ENCODE assay signal across 8 mouse cellular contexts in the genomic region with DNA sequence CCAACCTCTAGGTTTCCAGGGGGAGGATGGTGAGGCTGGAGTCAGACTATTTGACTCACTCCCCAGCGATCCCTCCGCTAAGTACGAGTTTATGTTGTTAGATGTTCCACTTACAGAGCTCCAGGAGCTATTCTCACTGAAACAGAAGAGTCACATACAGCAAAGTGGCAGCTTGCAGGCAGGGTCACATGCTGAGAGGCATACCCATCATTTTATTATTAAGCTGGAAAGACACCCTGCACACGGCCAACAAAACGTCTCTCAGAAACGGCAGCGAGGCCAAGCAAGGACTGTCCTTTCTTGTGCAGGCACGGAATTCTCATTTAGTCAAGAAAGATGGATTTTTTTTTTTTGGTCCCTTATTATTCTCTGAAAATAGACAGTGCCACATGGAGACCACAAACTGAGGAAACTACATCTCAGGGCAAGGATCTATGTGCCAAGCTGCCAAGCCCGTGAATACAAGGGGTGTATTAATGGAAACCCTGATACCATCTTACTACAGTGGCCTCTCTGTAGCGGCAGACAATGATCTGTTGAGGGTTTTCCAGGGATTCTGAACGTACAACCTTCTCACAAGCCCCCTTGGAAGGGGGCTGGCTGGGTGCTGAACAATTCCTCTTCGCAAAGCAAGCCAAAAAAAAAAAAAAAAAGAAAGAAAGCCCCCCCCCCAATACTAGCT. TPM values are rescaled to one million over a fixed set of nuclear protein-coding genes. Genes with fewer than 3 reads are reported as not detected.
DNase-seq lines count a peak whose midpoint lies in the region; ATAC-seq and TF ChIP-seq lines count a peak whose summit lies in the region.

No protein-coding gene starts in this region.

- WGBS in heart, adult 2 months = 19% methylated on average over 12 of the region's 12 CpGs
- 43% methylated on average over 12 of the region's 12 CpGs for WGBS in intestine, postnatal 0 days
- WGBS in small intestine, adult 2 months = 53% methylated on average over 12 of the region's 12 CpGs

- ATAC-seq in intestine, postnatal 0 days = no peak

- DNase-seq in heart, adult 2 months = no peak
- no peak for DNase-seq in heart, postnatal 4 days
- DNase-seq in CD4-positive helper T cell, adult 2 months (ENCODE audit: low read depth, low spot score) = peak; percentile 50
- peak; percentile 51 to 57 for DNase-seq in cerebellum, postnatal 36 days
- DNase-seq in layer of hippocampus, postnatal 25 days (ENCODE audit: extremely low spot score in 1 of 2, low spot score in 1 of 2) = no peak
- no peak for DNase-seq in gastrocnemius, adult 18-20 months (ENCODE audit: low spot score)

- H3K4me1 ChIP-seq in heart, adult 2 months (ENCODE audit: control insufficient read depth, insufficient read depth, low read length) = peaks cover 37% of the 10 kb centered on the region
- peaks cover 5% of the 10 kb centered on the region; the same call in 1 of the 2 replicates for H3K4me1 ChIP-seq in intestine, postnatal 0 days (replicated peaks; ENCODE audit: control insufficient read depth, insufficient read depth, low read length)
- H3K4me1 ChIP-seq in small intestine, adult 2 months (ENCODE audit: control insufficient read depth, insufficient read depth, insufficient read length, low read length) = peaks cover 31% of the 10 kb centered on the region

- intact Hi-C loops in heart, adult 2 months (cut with DNase I) = loop anchor here (1.0 kb wide), 1 partner anchor 19 kb away; no protein-coding TSS in a partner anchor

- peak overlapping the region; percentile 83 for H3K4me3 ChIP-seq in heart, adult 2 months
- H3K4me3 ChIP-seq in intestine, postnatal 0 days (ENCODE audit: low read depth, low read length) = peak overlapping the region; percentile 93
- H3K4me3 ChIP-seq in small intestine, adult 2 months (ENCODE audit: low read depth, low read length) = peak overlapping the region; percentile 67

- TF ChIP-seq EP300 in heart, adult 2 months (IDR thresholded peaks at IDR 0.05; ENCODE audit: insufficient read depth, low read depth, low read length) = no peak

- H3K36me3 ChIP-seq in heart, adult 2 months (ENCODE audit: control insufficient read depth, insufficient read depth, low read length) = peaks cover 7% of the 10 kb centered on the region
- peaks cover 9% of the 10 kb centered on the region; the same call in 1 of the 2 replicates for H3K36me3 ChIP-seq in intestine, postnatal 0 days (ENCODE audit: control insufficient read depth, insufficient read depth)
- H3K36me3 ChIP-seq in small intestine, adult 2 months (ENCODE audit: control insufficient read depth, insufficient read depth, low read length) = no peaks in the 10 kb centered on the region

- H3K4me2 ChIP-seq in intestine, postnatal 0 days (replicated peaks; ENCODE audit: low read depth) = peak overlapping the region; percentile 89

- TF ChIP-seq CTCF in heart, adult 2 months (IDR thresholded peaks at IDR 0.05) = no peak
- TF ChIP-seq CTCF in intestine, postnatal 0 days (IDR thresholded peaks at IDR 0.05; ENCODE audit: low read depth) = no peak
- no peak for TF ChIP-seq CTCF in small intestine, adult 2 months (IDR thresholded peaks at IDR 0.05; ENCODE audit: extremely low read depth, insufficient read length, insufficient replicate concordance, low read depth, low read length)

- no peak for TF ChIP-seq POLR2A in heart, adult 2 months (IDR thresholded peaks at IDR 0.05; ENCODE audit: insufficient read depth, low read depth, low read length)
- no peak for TF ChIP-seq POLR2A in small intestine, adult 2 months (IDR thresholded peaks at IDR 0.05; ENCODE audit: low read depth, low read length)

- peak overlapping the region; percentile 94 for H3K27ac ChIP-seq in heart, adult 2 months
- peak overlapping the region; percentile 88 for H3K27ac ChIP-seq in intestine, postnatal 0 days (ENCODE audit: low read depth, low read length)
- peak overlapping the region; percentile 2; the same call in 1 of the 2 replicates for H3K27ac ChIP-seq in small intestine, adult 2 months (ENCODE audit: insufficient read depth, low read depth, low read length)

- peaks cover 4% of the 10 kb centered on the region for H3K79me2 ChIP-seq in heart, adult 2 months (replicated peaks; ENCODE audit: control insufficient read depth, insufficient read depth, low read length)

- H3K9ac ChIP-seq in heart, adult 2 months (ENCODE audit: low read depth, low read length) = peak overlapping the region; percentile 32
- H3K9ac ChIP-seq in intestine, postnatal 0 days (ENCODE audit: low read depth, low read length) = peak overlapping the region; percentile 86; the same call in 1 of the 2 replicates

- H3K9me3 ChIP-seq in intestine, postnatal 0 days (ENCODE audit: control insufficient read depth) = no peaks in the 10 kb centered on the region

- H3K27me3 ChIP-seq in heart, adult 2 months (ENCODE audit: control insufficient read depth, insufficient read depth, low read length) = no peaks in the 10 kb centered on the region
- H3K27me3 ChIP-seq in intestine, postnatal 0 days (replicated peaks; ENCODE audit: control insufficient read depth, insufficient read depth, low read length) = no peaks in the 10 kb centered on the region
- H3K27me3 ChIP-seq in small intestine, adult 2 months (ENCODE audit: control insufficient read depth, insufficient read depth, low read length) = no peaks in the 10 kb centered on the region

RNA-seq across cellular contexts. Expression of gene Vps37b, which starts 1.5 kb away (rescaled TPM):
- 10 to 100 TPM; 16.0 to 16.7 TPM for total RNA-seq in heart, adult 2 months (2021)
- 22.7 and 29.4 TPM in 2 replicates for polyA plus RNA-seq in heart, adult 2 months (2012; rRNA removed)
- 10 to 100 TPM; 42.3 to 49.1 TPM for total RNA-seq in heart, postnatal 4 days (2021)
- polyA plus RNA-seq in intestine, postnatal 0 days (2015; fragmentation: Nextera tagmentation; extraction: Ambion mirVana) = 16.7 and 17.8 TPM in 2 replicates
- 35.9 and 55.6 TPM in 2 replicates for polyA plus RNA-seq in small intestine, adult 2 months (2012; rRNA removed)
- total RNA-seq in layer of hippocampus, postnatal 25 days (2021) = 10 to 100 TPM; 41.2 to 47.2 TPM
- total RNA-seq in gastrocnemius, adult 18-20 months (2021) = 1 to 10 TPM; 5.7 to 6.6 TPM

RNA-seq across cellular contexts. Expression of gene Hip1r, which starts 57.1 kb away (rescaled TPM):
- 10 to 100 TPM; 16.3 to 16.7 TPM for total RNA-seq in heart, adult 2 months (2021)
- 7.0 and 7.9 TPM in 2 replicates for polyA plus RNA-seq in heart, adult 2 months (2012; rRNA removed)
- total RNA-seq in heart, postnatal 4 days (2021) = 10 to 100 TPM; 29.6 to 42.2 TPM
- polyA plus RNA-seq in intestine, postnatal 0 days (2015; fragmentation: Nextera tagmentation; extraction: Ambion mirVana) = 18.3 and 22.6 TPM in 2 replicates
- polyA plus RNA-seq in small intestine, adult 2 months (2012; rRNA removed) = 30.3 and 40.9 TPM in 2 replicates
- 10 to 100 TPM; 48.8 to 51.3 TPM for total RNA-seq in layer of hippocampus, postnatal 25 days (2021)
- 10 to 100 TPM in 1 of 2 experiments, 1 to 10 TPM in 1; 9.4 to 19.6 TPM for total RNA-seq in gastrocnemius, adult 18-20 months (2021)

Comparison
In these comparisons a context has a peak if more than half of its experiments do, and no peak if none do; other contexts are left out.
1. DNase-seq: peak in CD4-positive helper T cell, adult 2 months (single experiment) and cerebellum, postnatal 36 days (2 of 2); none in heart, adult 2 months (0 of 2), heart, postnatal 4 days (single experiment), layer of hippocampus, postnatal 25 days (0 of 2) and gastrocnemius, adult 18-20 months (single experiment).
2. H3K27ac ChIP-seq: peak in every context shown above with its lines; median percentile 94 in heart, adult 2 months; 88 in intestine, postnatal 0 days; 2 in small intestine, adult 2 months.
3. Peak in every context shown above with its lines, with median percentiles within 50 percentile points of each other: H3K4me3 ChIP-seq.